Mouse (Mus musculus) kidney, postnatal 10 days (tissue): ENCODE data around the gene Msto1.
"Not testable (repeated sequence)": the region's sequence is repeated elsewhere in the genome, so short reads cannot be mapped to it uniquely, and the experiment has no call there.

Source experiments
- DNase-seq: peaks from one replicate; pipeline ENCODE4 v3.0.0; 2021; ENCODE audit warnings: mixed read lengths

Gene Msto1

GRCm38 (mm10) chr3:88893011-88893410 is 20.8 kb downstream of the Msto1 start:
- DNase-seq: not testable (repeated sequence)

GRCm38 (mm10) chr3:88882536-88882935 is 31.3 kb downstream of the Msto1 start:
- not testable (repeated sequence) for DNase-seq

GRCm38 (mm10) chr3:88868449-88868848 is 45.4 kb downstream of the Msto1 start:
- not testable (repeated sequence) for DNase-seq

- DNase-seq: not testable (repeated sequence)
Measured at GRCm38 (mm10) chr3:88867177-88867576, 46.6 kb downstream of the Msto1 start.

GRCm38 (mm10) chr3:88866735-88867134 is 47.1 kb downstream of the Msto1 start:
- DNase-seq: not testable (repeated sequence)

GRCm38 (mm10) chr3:88862129-88862528 is 51.7 kb downstream of the Msto1 start:
- DNase-seq: no peak

- DNase-seq: no peak
Measured at GRCm38 (mm10) chr3:88855837-88856236, 58.0 kb downstream of the Msto1 start.
